Mouse (Mus musculus) embryonic fibroblast, embryonic 13.5 days (primary cell): ENCODE data around the gene Gm12184.

Experiments
- CTCF ChIP-seq: IDR thresholded peaks from 2 replicates; pipeline ENCODE4 v1.5.1; 2011; ENCODE audit warnings: mild to moderate bottlenecking, control low read depth, low read length, moderate library complexity, borderline replicate concordance; ENCODE audit not compliant: insufficient read depth
- POLR2A ChIP-seq: IDR thresholded peaks from 2 replicates; pipeline ENCODE4 v1.6.1; 2011; ENCODE audit warnings: low read depth, mild to moderate bottlenecking, control low read depth, low read length, moderate library complexity

DNA sequence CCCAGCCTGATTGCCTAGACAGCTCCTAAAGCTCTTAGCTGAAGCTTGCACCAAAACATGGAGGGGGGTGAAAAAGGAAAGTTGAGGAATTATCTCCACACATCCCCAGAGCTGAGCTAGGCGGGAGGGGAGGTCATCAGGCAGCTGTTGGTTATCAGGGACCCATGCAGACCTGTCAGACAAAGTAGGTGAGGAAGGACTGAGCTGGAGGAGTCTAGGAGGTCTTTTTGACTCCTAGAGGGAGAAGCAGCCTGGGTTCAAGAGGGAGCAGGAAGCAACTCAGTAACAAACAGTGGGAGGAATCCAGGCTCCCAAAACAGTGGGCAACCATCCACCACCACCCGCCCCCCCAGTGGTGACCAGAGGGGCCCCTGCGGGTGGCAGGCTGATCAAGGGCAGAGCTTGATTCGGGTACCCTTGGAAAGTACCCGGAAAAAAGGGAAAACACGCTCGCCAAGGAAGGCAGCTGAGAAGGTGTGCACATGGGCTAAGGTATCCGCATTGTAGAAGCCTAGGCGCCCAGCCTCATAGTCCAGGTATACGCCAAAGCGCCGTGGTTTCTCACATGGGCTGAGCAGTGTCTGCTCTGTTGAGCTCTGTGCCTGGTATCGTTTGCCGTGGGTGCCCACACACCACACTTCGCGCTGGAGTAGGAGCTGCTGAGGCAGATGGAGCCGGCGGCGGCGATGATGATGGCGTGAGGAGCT, 19.4 kb downstream of the Gm12184 start:
- TF ChIP-seq CTCF (no peak), POLR2A (peak; percentile 58)
